Mouse (Mus musculus): ENCODE measurements around the gene Pdk1.
A peak's percentile ranks its signal among the peaks of the same experiment; 100 is the strongest.

DNA sequence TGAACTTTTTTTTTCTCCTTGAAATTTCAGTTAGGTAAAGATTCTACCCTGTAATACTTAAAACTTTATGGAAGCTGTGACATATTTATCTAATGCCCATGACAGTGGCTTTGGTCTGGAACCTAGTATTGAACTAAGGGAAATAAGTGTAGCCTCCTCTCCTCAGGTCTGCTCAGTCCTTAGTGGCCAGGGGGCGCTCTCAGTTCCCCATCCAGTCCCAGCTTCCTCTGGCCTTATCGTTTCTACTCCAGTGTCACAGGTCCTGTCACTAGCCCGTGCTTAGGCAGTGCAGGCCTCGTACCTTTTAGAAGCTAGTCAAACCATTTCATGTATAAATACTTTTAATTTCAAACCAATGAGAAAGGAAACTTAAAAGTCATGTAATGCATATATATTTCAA lies 15.4 kb downstream of the Pdk1 start:
- peak; percentile 53 for TF ChIP-seq CTCF (IDR thresholded peaks at IDR 0.05; ENCODE audit: low read depth)
- TF ChIP-seq EP300 (IDR thresholded peaks at IDR 0.05; ENCODE audit: low read depth): no peak

Measured in liver, embryonic 14.5 days (tissue).